Mouse (Mus musculus) neural tube, embryonic 11.5 days (tissue): ENCODE data around the gene Coro6. TPM values are rescaled to one million over a fixed set of nuclear protein-coding genes. Genes with fewer than 3 reads are reported as not detected.

Experiments used
- ATAC-seq: fragments of 200-750 bp; cut with Nextera tagmentation; 2 replicates; pipeline ENCODE4 v1.8.0; 2017; ENCODE audit warnings: moderate number of reproducible peaks, mild to moderate bottlenecking, moderate TSS enrichment, moderate library complexity; ENCODE audit not compliant: insufficient read depth, low FRiP score, low TSS enrichment
- DNase-seq: peaks from one replicate; pipeline ENCODE4 v3.0.0-alpha.2; 2015; ENCODE audit warnings: low spot score
- H3K27ac ChIP-seq: fragments of 300-500 bp; sonication (generic); 2 replicates; pipeline ENCODE4 v1.5.1; 2014; ENCODE audit warnings: low read depth, mild to moderate bottlenecking, low read length
- H3K27me3 ChIP-seq: fragments of 300-500 bp; sonication (generic); 2 replicates; pipeline ENCODE4 v1.6.1; 2014; ENCODE audit warnings: mild to moderate bottlenecking, low read length, mixed read lengths; ENCODE audit not compliant: control insufficient read depth, insufficient read depth
- H3K36me3 ChIP-seq: fragments of 300-500 bp; sonication (generic); 2 replicates; pipeline ENCODE4 v1.6.1; 2014; ENCODE audit warnings: mild to moderate bottlenecking, low read length, moderate library complexity, mixed read lengths; ENCODE audit not compliant: control insufficient read depth, insufficient read depth
- H3K4me1 ChIP-seq: fragments of 300-500 bp; sonication (generic); 2 replicates; pipeline ENCODE4 v1.6.1; 2014; ENCODE audit warnings: low read length, mixed read lengths; ENCODE audit not compliant: control insufficient read depth, insufficient read depth
- H3K4me2 ChIP-seq: fragments of 300-500 bp; sonication (generic); 2 replicates; pipeline ENCODE4 v1.6.1; 2014; ENCODE audit warnings: low read depth, mild to moderate bottlenecking, moderate library complexity
- H3K4me3 ChIP-seq: fragments of 300-500 bp; sonication (generic); 2 replicates; pipeline ENCODE4 v1.5.1; 2014; ENCODE audit warnings: low read depth, low read length
- H3K9ac ChIP-seq: fragments of 300-500 bp; sonication (generic); 2 replicates; pipeline ENCODE4 v1.6.1; 2014; ENCODE audit warnings: mild to moderate bottlenecking, low read length
- H3K9me3 ChIP-seq: fragments of 300-500 bp; sonication (generic); 2 replicates; pipeline ENCODE4 v1.6.1; 2016; ENCODE audit warnings: low read length; ENCODE audit not compliant: control insufficient read depth
- WGBS: fragments of 180-500 bp; shearing (Covaris S2); extraction: QIAGEN DNeasy Blood & Tissue Kit; methylation state at CpG from one replicate; pipeline ENCODE4 v1.1.7; 2014; 5-methylcytosine and 5-hydroxymethylcytosine counted together
- polyA plus RNA-seq: library from polyadenylated mRNA; unstranded; fragments of >200 nt; fragmentation: Nextera tagmentation; extraction: Ambion mirVana; gene quantifications from 2 replicates; pipeline ENCODE4 v1.2.1, GENCODE M21; 2014

Gene Coro6
- polyA plus RNA-seq, 1 experiment from 2014 or later = 0.41 TPM

DNA sequence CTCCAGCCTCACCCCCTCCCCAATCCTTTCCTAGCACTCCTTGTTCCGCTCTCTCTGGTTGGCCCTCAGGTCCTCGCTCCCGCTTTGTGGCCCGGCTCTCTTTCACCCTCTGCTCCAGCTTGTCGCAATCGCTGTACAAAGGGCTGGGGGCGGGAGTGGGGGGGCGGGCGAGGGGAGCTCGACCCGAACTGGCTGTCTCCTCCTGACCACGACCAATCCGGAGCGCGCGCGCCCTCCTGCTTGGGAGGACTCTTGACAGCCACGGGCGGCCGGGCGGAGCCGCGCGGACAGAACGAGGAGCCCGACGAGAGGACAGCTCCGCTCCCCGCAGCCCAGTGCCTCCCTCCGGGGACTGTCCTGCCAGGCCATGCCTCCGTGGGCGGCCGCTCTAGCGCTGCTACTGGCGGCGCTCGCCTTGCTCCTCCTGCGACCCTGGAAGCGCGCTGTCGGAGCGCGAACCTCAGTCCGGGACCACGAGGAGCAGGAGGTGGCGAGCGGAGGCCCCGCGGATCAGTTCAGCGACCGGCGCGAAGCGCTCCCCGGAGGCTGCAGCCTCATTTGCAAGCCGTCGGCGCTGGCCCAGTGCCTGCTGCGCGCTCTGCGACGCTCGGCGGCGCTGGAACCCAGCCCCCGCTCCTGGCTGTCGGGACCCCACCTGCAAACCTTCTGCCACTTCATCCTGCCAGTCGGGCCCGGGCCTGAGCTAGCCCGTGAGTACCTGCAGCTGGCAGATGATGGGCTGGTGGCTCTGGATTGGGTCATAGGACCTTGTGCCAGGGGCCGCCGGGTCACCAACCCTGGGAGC lies 52.8 kb downstream of the Coro6 start, which contains the start of gene Abhd15:
Gene Abhd15 (plus strand): TSS at position 290 of the 805 bp plus-strand sequence.
- peaks cover 27% of the 10 kb centered on the region for H3K4me1 ChIP-seq
- under 1% methylated on average over 65 of the region's 72 CpGs for WGBS
- peak within 1 kb of the TSS; percentile 88 for H3K4me2 ChIP-seq
- DNase-seq (peak; percentile 84), ATAC-seq (peak; percentile 74)
- H3K27me3 ChIP-seq = peaks cover 6% of the 10 kb centered on the region
- H3K9me3 ChIP-seq = no peaks in the 10 kb centered on the region
- no peak within 1 kb of the TSS for H3K27ac ChIP-seq
- peak within 1 kb of the TSS; percentile 51 for H3K9ac ChIP-seq
- H3K36me3 ChIP-seq = no peaks in the 10 kb centered on the region
- H3K4me3 ChIP-seq = peak within 1 kb of the TSS; percentile 43

DNA sequence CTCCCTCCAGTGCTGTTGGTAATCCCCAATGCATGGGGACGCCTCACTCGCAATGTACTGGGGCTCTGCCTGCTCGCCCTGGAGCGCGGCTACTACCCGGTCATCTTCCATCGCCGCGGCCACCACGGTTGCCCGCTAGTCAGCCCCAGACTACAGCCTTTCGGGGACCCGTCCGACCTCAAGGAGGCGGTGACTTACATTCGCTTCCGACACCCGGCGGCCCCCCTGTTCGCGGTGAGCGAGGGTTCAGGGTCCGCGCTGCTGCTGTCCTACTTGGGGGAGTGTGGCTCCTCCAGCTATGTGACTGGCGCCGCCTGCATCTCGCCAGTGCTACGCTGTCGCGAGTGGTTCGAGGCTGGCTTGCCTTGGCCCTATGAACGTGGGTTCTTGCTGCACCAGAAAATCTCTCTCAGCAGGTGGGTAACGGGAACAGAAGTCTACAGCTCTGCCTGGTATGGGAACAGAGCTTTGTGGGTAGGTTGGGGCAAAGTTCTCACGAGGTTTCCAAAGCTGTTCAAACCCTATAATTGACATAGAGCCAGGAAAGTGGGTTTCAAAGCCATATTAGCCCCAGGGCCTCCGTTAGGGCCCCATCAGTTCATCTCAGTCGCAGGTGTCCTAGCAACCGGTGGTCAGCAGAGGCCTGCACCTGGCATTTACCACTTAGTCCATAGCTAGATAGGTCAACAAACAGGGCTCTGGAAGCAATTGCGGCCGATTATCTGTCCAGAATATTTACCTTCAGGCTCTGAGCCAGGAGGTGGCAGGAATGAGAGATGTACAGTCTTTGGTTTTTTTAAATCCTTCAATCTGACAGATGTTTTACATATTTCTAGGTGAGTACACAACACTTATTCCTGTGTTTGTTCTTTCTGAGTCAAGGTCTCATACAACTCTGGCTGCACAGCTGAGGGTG lies 53.7 kb downstream of the Coro6 start, which contains the start of gene Trp53i13:
Gene Trp53i13 (minus strand): TSS at position 344 of the 916 bp plus-strand sequence.
- peaks cover 27% of the 10 kb centered on the region for H3K4me1 ChIP-seq
- H3K4me2 ChIP-seq = peak within 1 kb of the TSS; percentile 88
- no peak within 1 kb of the TSS for H3K27ac ChIP-seq
- ATAC-seq = no peak
- peak within 1 kb of the TSS; percentile 43 for H3K4me3 ChIP-seq
- peak; percentile 40 for DNase-seq
- no peaks in the 10 kb centered on the region for H3K36me3 ChIP-seq
- peaks cover 6% of the 10 kb centered on the region for H3K27me3 ChIP-seq
- H3K9ac ChIP-seq = peak within 1 kb of the TSS; percentile 51
- 6% methylated on average over 39 of the region's 39 CpGs for WGBS
- no peaks in the 10 kb centered on the region for H3K9me3 ChIP-seq

DNA sequence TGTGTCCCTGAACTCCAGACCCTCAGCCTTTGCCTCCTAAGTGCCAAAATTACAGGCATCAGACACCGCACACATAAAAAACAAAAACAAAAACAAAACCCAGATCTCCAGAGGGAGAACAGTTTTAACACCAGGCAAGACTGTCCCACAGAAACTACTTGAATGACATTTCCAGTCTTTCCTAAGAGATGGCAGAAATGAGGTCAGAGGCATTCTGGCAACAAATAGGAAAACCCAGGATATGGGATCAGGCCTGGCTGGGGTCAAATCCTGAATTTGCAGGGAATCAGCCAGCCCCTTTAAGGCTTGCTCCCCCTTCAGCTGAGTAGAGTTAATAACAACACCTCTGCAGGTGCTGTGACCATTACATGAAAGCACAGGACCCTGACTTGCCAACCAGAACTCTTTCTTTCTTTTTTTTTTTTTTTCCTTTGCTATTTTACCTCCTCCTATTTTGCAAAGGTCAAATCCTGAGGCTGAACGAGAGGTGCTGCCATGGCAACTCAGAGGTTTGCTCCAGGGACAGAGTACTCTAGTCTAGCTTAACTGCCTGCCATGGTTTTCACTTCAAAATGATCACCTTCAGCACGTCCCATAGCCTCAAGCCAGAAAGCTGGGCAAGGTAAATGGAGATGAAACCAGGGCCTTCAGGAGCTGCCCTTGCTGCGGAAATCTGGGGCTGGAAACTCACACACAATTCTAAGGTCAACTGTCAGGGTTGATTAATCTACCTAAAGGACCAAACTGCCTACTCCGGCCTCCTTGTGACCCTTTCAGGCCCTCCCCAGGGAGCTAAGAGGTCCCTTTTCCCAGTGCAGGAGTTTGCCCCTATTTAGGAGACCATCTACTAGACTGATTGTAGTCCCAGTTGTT lies 54.6 kb downstream of the Coro6 start:
- Histone ChIP-seq H3K27ac (no peak overlapping the region), H3K9me3 (no peaks in the 10 kb centered on the region), H3K36me3 (no peaks in the 10 kb centered on the region), H3K4me3 (no peak overlapping the region), H3K4me2 (no peak overlapping the region), H3K27me3 (peaks cover 6% of the 10 kb centered on the region), H3K4me1 (peaks cover 27% of the 10 kb centered on the region), H3K9ac (no peak overlapping the region)
- ATAC-seq = no peak
- WGBS = 41% methylated on average over 5 of the region's 5 CpGs
- no peak for DNase-seq

DNA sequence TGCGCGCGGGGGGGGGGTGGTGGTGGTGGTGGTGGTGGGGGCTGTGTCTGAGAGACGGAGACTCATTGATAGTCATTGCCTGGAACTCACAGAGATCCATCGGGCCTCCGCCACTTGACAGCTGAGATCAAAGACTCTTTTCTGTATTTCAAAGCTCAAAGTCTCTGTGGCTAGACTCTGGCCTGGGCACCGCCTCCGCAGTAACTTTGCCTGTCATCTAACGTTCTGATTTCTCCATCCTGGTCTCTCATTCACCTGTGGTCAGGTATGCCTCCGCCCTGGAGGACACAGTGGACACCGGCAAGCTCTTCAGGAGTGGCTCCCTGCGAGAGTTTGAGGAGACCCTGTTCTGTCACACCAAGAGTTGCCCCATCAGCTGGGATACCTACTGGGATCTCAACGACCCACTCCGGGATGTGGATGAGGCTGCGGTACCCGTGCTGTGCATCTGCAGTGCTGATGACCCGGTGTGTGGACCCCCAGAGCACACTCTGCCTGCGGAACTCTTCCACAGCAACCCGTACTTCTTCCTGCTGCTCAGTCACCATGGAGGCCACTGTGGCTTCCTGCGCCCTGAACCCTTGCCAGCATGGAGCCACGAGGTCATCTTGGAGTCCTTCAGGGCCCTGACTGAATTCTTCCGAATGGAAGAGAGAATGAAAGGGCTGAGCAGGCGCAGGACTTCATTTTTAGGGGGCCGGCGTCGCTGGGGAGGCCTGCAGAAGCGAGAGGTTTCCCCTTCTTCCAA lies 56.0 kb downstream of the Coro6 start:
- no peak overlapping the region for H3K4me2 ChIP-seq
- ATAC-seq (no peak), DNase-seq (no peak)
- H3K27me3 ChIP-seq = peaks cover 6% of the 10 kb centered on the region
- WGBS = 78% methylated on average over 26 of the region's 27 CpGs
- H3K4me1 ChIP-seq = peaks cover 24% of the 10 kb centered on the region
- H3K9ac ChIP-seq = no peak overlapping the region
- H3K27ac ChIP-seq = no peak overlapping the region
- no peaks in the 10 kb centered on the region for H3K9me3 ChIP-seq
- no peak overlapping the region for H3K4me3 ChIP-seq
- no peaks in the 10 kb centered on the region for H3K36me3 ChIP-seq

DNA sequence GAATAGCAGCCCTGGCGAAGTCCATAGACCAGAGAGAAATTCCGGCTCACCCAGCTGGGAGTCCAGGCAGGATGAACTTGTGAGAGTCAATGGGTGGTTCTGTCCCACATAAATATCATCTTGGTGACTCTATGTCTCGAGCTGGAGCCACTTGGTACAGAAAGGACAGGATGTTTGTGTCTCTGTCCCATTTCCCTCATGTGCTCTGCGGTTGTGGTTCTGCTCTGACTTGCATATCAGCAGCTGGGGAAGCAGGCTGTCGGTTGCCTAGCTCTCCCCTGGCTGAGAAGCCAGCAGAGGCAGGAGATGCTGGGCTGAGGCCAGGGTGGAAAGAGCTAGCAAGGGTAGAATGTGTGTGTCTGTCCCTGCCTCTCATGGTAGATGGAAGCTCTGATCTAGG lies 56.8 kb downstream of the Coro6 start, which contains the start of gene Gm10392:
Gene Gm10392 (minus strand): TSS at position 156 of the 400 bp plus-strand sequence.
- peaks cover 6% of the 10 kb centered on the region for H3K27me3 ChIP-seq
- H3K36me3 ChIP-seq = no peaks in the 10 kb centered on the region
- DNase-seq = no peak
- 70% methylated on average over 5 of the region's 5 CpGs for WGBS
- no peak within 1 kb of the TSS for H3K27ac ChIP-seq
- no peak for ATAC-seq
- H3K4me3 ChIP-seq = no peak within 1 kb of the TSS
- H3K9me3 ChIP-seq = no peaks in the 10 kb centered on the region
- no peak within 1 kb of the TSS for H3K9ac ChIP-seq
- H3K4me1 ChIP-seq = peaks cover 19% of the 10 kb centered on the region
- H3K4me2 ChIP-seq = no peak within 1 kb of the TSS

Other genes starting within 250 kb of the Coro6 start
- gene Ssh2, start 246.1 kb upstream of the Coro6 start, polyA plus RNA-seq = 11.9 and 14.3 TPM in 2 replicates
- 19.4 and 20.5 TPM in 2 replicates for gene Ankrd13b, start 27.3 kb downstream of the Coro6 start, polyA plus RNA-seq
- gene Git1, start 31.2 kb downstream of the Coro6 start, polyA plus RNA-seq = 18.7 and 21.2 TPM in 2 replicates
- gene Abhd15, start 52.7 kb downstream of the Coro6 start, polyA plus RNA-seq = 2.8 and 4.0 TPM in 2 replicates
- 27.8 and 31.9 TPM in 2 replicates for gene Trp53i13, start 53.6 kb downstream of the Coro6 start, polyA plus RNA-seq
- not detected in 2 replicates for gene Gm10392, start 56.8 kb downstream of the Coro6 start, polyA plus RNA-seq
- 18.4 and 18.6 TPM in 2 replicates for gene Taok1, start 145.4 kb downstream of the Coro6 start, polyA plus RNA-seq
- gene Nufip2, start 223.7 kb downstream of the Coro6 start, polyA plus RNA-seq = 3.8 and 4.0 TPM in 2 replicates